Mouse (Mus musculus) stomach, postnatal 0 days (tissue): Measurements from ENCODE around the gene Acot7.
A peak's percentile ranks its signal among the peaks of the same experiment; 100 is the strongest.

ENCODE experiments used
- CTCF ChIP-seq: IDR thresholded peaks from 2 replicates; pipeline ENCODE4 v1.5.1; 2016; ENCODE audit warnings: antibody characterized with exemption, low read depth, mild to moderate bottlenecking, moderate library complexity
- EP300 ChIP-seq: optimal IDR thresholded peaks from 2 replicates; pipeline ENCODE3; 2016; ENCODE audit warnings: antibody characterized with exemption

- TF ChIP-seq CTCF, result peak; percentile 24; the same call in 1 of the 2 replicates
- TF ChIP-seq EP300, result no peak
Observed at GRCm38 (mm10) chr4:152277916-152278315, 100.0 kb downstream of the Acot7 start.
